In genomic region chr13:93773704-93774315, GRCm38 (mm10) we compare ENCODE assay signal across 21 mouse cellular contexts. TPM values are rescaled to one million over a fixed set of nuclear protein-coding genes. Genes with fewer than 3 reads are reported as not detected.
A peak's percentile ranks its signal among the peaks of the same experiment; 100 is the strongest.
DNase-seq lines count a peak whose midpoint lies in the region; ATAC-seq lines count a peak whose summit lies in the region.
"Had no signal": no experiment of that assay in that cellular context is flagged by ENCODE, and none has a peak within 500 bp of the region (broad histone marks: within the 10 kb centered on the region; RNA-seq: fewer than 3 reads in every experiment).

No protein-coding gene starts in this region.

- H3K27me3 ChIP-seq in embryonic facial prominence, embryonic 13.5 days: no peaks in the 10 kb centered on the region
- H3K27me3 ChIP-seq in embryonic facial prominence, embryonic 10.5 days (replicated peaks; ENCODE audit: low read depth, poor library complexity, severe bottlenecking): peaks cover 17% of the 10 kb centered on the region
- H3K27me3 ChIP-seq in kidney, embryonic 15.5 days: no peaks in the 10 kb centered on the region
- H3K27me3 ChIP-seq in midbrain, embryonic 11.5 days (ENCODE audit: control insufficient read depth, insufficient read depth, low read length): peaks cover 10% of the 10 kb centered on the region
- H3K27me3 ChIP-seq: forebrain, embryonic 13.5 days had no signal

- H3K27ac ChIP-seq in embryonic facial prominence, embryonic 13.5 days: no peak overlapping the region
- H3K27ac ChIP-seq in embryonic facial prominence, embryonic 10.5 days (replicated peaks): no peak overlapping the region
- H3K27ac ChIP-seq in kidney, embryonic 15.5 days: 0 out of 2 replicates have a peak overlapping the region, but pooled peaks have one; percentile 51
- H3K27ac ChIP-seq in midbrain, embryonic 11.5 days (ENCODE audit: low read depth, low read length): no peak overlapping the region
- H3K27ac ChIP-seq: forebrain, embryonic 13.5 days; kidney, postnatal 0 days; liver, embryonic 15.5 days had no signal

- 44% methylated on average over 7 of the region's 7 CpGs for WGBS in embryonic facial prominence, embryonic 13.5 days
- WGBS in embryonic facial prominence, embryonic 10.5 days: 71% methylated on average over 7 of the region's 7 CpGs
- WGBS in kidney, embryonic 15.5 days: 56% methylated on average over 7 of the region's 7 CpGs
- whole genome bisulfite sequencing in midbrain, embryonic 11.5 days: 73% methylated on average over 7 of the region's 7 CpGs

- peaks cover 20% of the 10 kb centered on the region for H3K4me1 ChIP-seq in embryonic facial prominence, embryonic 13.5 days
- H3K4me1 ChIP-seq in embryonic facial prominence, embryonic 10.5 days: peaks cover 18% of the 10 kb centered on the region
- H3K4me1 ChIP-seq in kidney, embryonic 15.5 days: peaks cover 24% of the 10 kb centered on the region
- peaks cover 10% of the 10 kb centered on the region for H3K4me1 ChIP-seq in midbrain, embryonic 11.5 days (ENCODE audit: control insufficient read depth, insufficient read depth, low read length)

- peak overlapping the region; percentile 3; the same call in 1 of the 2 replicates for H3K4me2 ChIP-seq in embryonic facial prominence, embryonic 13.5 days
- no peak overlapping the region for H3K4me2 ChIP-seq in kidney, embryonic 15.5 days
- no peak overlapping the region for H3K4me2 ChIP-seq in midbrain, embryonic 11.5 days
- H3K4me2 ChIP-seq: forebrain, embryonic 13.5 days; liver, embryonic 15.5 days had no signal

- no peak overlapping the region for H3K9ac ChIP-seq in embryonic facial prominence, embryonic 13.5 days
- no peak overlapping the region for H3K9ac ChIP-seq in kidney, embryonic 15.5 days
- no peak overlapping the region for H3K9ac ChIP-seq in midbrain, embryonic 11.5 days (ENCODE audit: low read length)
- H3K9ac ChIP-seq: forebrain, embryonic 13.5 days; liver, embryonic 15.5 days had no signal

- DNase-seq in embryonic facial prominence, embryonic 10.5 days (ENCODE audit: low spot score): no peak
- DNase-seq in kidney, adult 18-20 months: no peak
- DNase-seq in brain, adult 2 months (ENCODE audit: low read depth, low spot score): peak; percentile 45
- DNase-seq in midbrain, embryonic 11.5 days (ENCODE audit: low spot score, missing footprints): no peak
- DNase-seq in urinary bladder, postnatal 10 days (ENCODE audit: low spot score): no peak
- DNase-seq: adrenal gland, postnatal 10 days; cerebellum, adult 11 months; cerebellum, postnatal 14 days; gastrocnemius, postnatal 10 days; layer of hippocampus, adult 9-11 months; lung, postnatal 10 days; right cerebral cortex, adult 18-20 months had no signal

- H3K9me3 ChIP-seq in embryonic facial prominence, embryonic 13.5 days: no peaks in the 10 kb centered on the region
- H3K9me3 ChIP-seq in embryonic facial prominence, embryonic 10.5 days: no peaks in the 10 kb centered on the region
- H3K9me3 ChIP-seq in kidney, embryonic 15.5 days (replicated peaks): no peaks in the 10 kb centered on the region
- no peaks in the 10 kb centered on the region for H3K9me3 ChIP-seq in midbrain, embryonic 11.5 days (ENCODE audit: control insufficient read depth, low read length)
- H3K9me3 ChIP-seq: forebrain, embryonic 13.5 days; liver, embryonic 15.5 days had no signal

- ATAC-seq in embryonic facial prominence, embryonic 13.5 days (ENCODE audit: insufficient number of reproducible peaks, insufficient read depth, low FRiP score, low TSS enrichment, low read depth): no peak
- ATAC-seq in kidney, embryonic 15.5 days (replicated peaks; ENCODE audit: low FRiP score): no peak
- ATAC-seq in megakaryocyte, adult 5-6 weeks (ENCODE audit: poor library complexity, severe bottlenecking): peak; percentile 39
- no peak for ATAC-seq in midbrain, embryonic 11.5 days (ENCODE audit: low FRiP score)
- ATAC-seq: activated CD4-positive, CD25-positive, alpha-beta regulatory T cell, adult 4 months; CD4-positive, CD25-positive, alpha-beta regulatory T cell, adult 4 months; forebrain, embryonic 13.5 days had no signal

- H3K36me3 ChIP-seq in embryonic facial prominence, embryonic 13.5 days: no peaks in the 10 kb centered on the region
- H3K36me3 ChIP-seq in embryonic facial prominence, embryonic 10.5 days (replicated peaks): no peaks in the 10 kb centered on the region
- no peaks in the 10 kb centered on the region for H3K36me3 ChIP-seq in kidney, embryonic 15.5 days
- H3K36me3 ChIP-seq in midbrain, embryonic 11.5 days (ENCODE audit: control insufficient read depth, insufficient read depth, low read length): no peaks in the 10 kb centered on the region
- H3K36me3 ChIP-seq: liver, embryonic 15.5 days had no signal

- H3K4me3 ChIP-seq in embryonic facial prominence, embryonic 13.5 days: no peak overlapping the region
- no peak overlapping the region for H3K4me3 ChIP-seq in embryonic facial prominence, embryonic 10.5 days
- no peak overlapping the region for H3K4me3 ChIP-seq in kidney, embryonic 15.5 days (replicated peaks)
- no peak overlapping the region for H3K4me3 ChIP-seq in midbrain, embryonic 11.5 days (ENCODE audit: low read depth, low read length)
- H3K4me3 ChIP-seq: erythroblast, embryonic 14.5 days; forebrain, embryonic 13.5 days; liver, embryonic 15.5 days had no signal

RNA-seq across cellular contexts. Expression of gene Arsb, which starts 2.4 kb away (rescaled TPM):
- polyA plus RNA-seq in embryonic facial prominence, embryonic 13.5 days (2015; fragmentation: Nextera tagmentation; extraction: Ambion mirVana): 11.9 and 14.1 TPM in 2 replicates
- polyA plus RNA-seq in embryonic facial prominence, embryonic 10.5 days (2016; fragmentation: Nextera tagmentation; extraction: Ambion mirVana): 4.3 and 5.4 TPM in 2 replicates
- polyA plus RNA-seq in kidney, embryonic 15.5 days (2015; fragmentation: Nextera tagmentation; extraction: Ambion mirVana): 12.7 and 13.9 TPM in 2 replicates
- total RNA-seq in megakaryocyte, adult 5-6 weeks (2015): 94.6 and 95.0 TPM in 2 replicates
- total RNA-seq in megakaryocyte, adult 5-6 weeks (2017): 21.8 and 28.0 TPM in 2 replicates
- polyA plus RNA-seq in midbrain, embryonic 11.5 days (2014; fragmentation: Nextera tagmentation; extraction: Ambion mirVana): 9.9 and 10.8 TPM in 2 replicates
